Mouse (Mus musculus): ENCODE measurements around the gene Btbd16. TPM values are rescaled to one million over a fixed set of nuclear protein-coding genes. Genes with fewer than 3 reads are reported as not detected.

Gene Btbd16
- polyA plus RNA-seq, 1 experiment from 2014 or later, result 0.15 TPM

DNA sequence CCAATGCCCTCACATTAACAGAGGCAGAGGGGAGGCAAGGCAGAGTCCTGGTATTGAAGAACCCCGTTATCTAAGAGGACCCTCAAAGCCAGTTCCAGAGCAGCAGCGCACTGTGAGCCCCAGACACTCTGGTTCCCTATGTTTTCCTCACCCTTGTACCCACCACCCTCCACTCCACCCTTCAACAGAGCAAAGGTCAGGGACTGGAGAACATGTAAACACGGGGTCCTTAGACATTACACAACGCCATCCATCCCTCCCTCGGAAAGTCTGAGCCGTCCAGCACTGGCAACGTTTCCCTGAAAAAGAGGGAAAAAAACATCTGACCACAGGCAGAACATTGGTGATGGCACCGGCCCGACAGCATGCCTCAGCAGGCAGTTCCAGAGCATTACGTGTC, 25.5 kb downstream of the Btbd16 start:
- H3K4me3 ChIP-seq, result no peak overlapping the region
- H3K27me3 ChIP-seq (replicated peaks), result 0 out of 2 replicates have a peak, but pooled peaks cover 3% of the 10 kb centered on the region
- H3K9ac ChIP-seq, result no peak overlapping the region
- peaks cover 8% of the 10 kb centered on the region for H3K4me1 ChIP-seq (replicated peaks)
- 76% methylated on average over 10 of the region's 10 CpGs for WGBS
- ATAC-seq (ENCODE audit: insufficient number of reproducible peaks, low FRiP score), result no peak
- H3K9me3 ChIP-seq (replicated peaks), result no peaks in the 10 kb centered on the region
- H3K27ac ChIP-seq (ENCODE audit: poor library complexity, severe bottlenecking), result no peak overlapping the region
- no peak overlapping the region for H3K4me2 ChIP-seq
- no peaks in the 10 kb centered on the region for H3K36me3 ChIP-seq

DNA sequence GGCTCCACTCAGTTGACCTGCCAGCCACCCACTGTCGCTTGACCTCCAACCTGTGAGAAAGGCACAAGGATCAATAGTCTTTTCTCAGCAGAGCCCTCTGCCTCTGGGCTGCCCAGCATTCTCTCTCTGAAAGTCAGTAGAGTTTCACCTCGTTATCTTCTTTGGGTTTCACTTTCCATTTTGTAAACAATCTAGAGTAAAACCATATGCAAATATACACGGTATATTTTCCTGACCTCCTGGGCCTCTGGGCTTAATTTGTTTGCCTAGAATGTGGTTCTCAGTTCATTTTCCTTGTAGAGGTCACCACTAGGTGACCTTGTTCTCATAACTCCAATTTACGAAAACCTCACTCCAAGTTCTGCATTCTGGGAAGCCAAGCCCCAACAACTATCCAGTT, 26.8 kb downstream of the Btbd16 start:
- no peak for ATAC-seq (ENCODE audit: insufficient number of reproducible peaks, low FRiP score)
- Histone ChIP-seq H3K27ac (ENCODE audit: poor library complexity, severe bottlenecking) (no peak overlapping the region), H3K36me3 (no peaks in the 10 kb centered on the region), H3K27me3 (replicated peaks) (0 out of 2 replicates have a peak, but pooled peaks cover 2% of the 10 kb centered on the region), H3K4me1 (replicated peaks) (no peaks in the 10 kb centered on the region), H3K9me3 (replicated peaks) (no peaks in the 10 kb centered on the region), H3K4me2 (no peak overlapping the region), H3K9ac (no peak overlapping the region), H3K4me3 (no peak overlapping the region)
- 75% methylated on average over 4 of the region's 4 CpGs for WGBS

DNA sequence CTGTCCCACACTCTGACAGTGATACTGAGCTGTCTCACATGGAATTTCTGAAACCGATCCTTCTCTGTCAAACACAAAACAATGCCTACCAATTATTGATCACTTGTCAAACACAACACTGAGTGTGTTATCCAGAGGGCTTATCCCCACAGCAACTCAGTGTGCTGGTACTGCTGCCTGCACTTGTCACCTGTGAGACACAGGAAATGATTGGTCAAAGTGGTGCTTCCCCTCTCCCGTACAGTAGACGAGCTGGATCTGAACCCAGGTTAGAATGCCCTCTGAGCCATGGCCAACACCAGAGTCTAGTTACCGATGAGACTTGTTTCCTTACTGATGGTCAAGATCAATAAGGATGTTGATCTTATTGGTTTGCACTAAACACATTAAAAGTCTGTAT, 27.9 kb downstream of the Btbd16 start:
- Histone ChIP-seq H3K4me3 (no peak overlapping the region), H3K9ac (no peak overlapping the region), H3K27me3 (replicated peaks) (no peaks in the 10 kb centered on the region), H3K4me2 (no peak overlapping the region), H3K36me3 (no peaks in the 10 kb centered on the region), H3K4me1 (replicated peaks) (no peaks in the 10 kb centered on the region), H3K9me3 (replicated peaks) (no peaks in the 10 kb centered on the region), H3K27ac (ENCODE audit: poor library complexity, severe bottlenecking) (no peak overlapping the region)
- WGBS, result 84% methylated on average over 4 of the region's 4 CpGs
- no peak for ATAC-seq (ENCODE audit: insufficient number of reproducible peaks, low FRiP score)

DNA sequence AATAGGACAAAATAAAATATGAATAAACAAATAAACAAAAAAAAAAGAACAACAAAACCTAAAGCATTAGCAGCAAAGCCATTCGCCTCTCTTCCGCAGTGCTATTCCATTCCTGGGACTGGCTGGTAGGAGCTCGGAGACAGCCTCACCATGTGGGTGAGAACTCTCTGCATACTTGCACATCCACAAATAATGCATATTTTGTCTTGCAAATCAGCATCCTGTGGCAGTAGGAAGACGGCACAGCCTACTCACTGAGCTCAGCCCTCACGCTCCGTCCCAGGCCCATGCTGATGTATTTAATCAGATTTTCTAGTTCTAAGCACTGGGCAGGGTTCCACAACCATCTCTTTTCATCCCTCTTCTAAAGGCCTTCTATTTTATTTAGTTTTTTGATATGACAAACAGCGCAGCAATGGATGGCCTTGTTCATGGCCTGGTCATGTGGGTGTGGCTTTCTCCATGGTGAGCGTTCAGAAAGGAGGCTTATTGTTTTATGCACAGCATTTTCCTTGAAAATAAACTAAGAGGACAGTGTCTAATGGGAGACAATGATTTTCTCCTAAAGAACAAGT, 29.5 kb downstream of the Btbd16 start:
- H3K4me3 ChIP-seq, result no peak overlapping the region
- no peak overlapping the region for H3K4me2 ChIP-seq
- H3K27ac ChIP-seq (ENCODE audit: poor library complexity, severe bottlenecking), result no peak overlapping the region
- no peaks in the 10 kb centered on the region for H3K9me3 ChIP-seq (replicated peaks)
- H3K36me3 ChIP-seq, result no peaks in the 10 kb centered on the region
- peaks cover 10% of the 10 kb centered on the region for H3K4me1 ChIP-seq (replicated peaks)
- WGBS, result 87% methylated on average over 8 of the region's 8 CpGs
- no peaks in the 10 kb centered on the region for H3K27me3 ChIP-seq (replicated peaks)
- no peak for ATAC-seq (ENCODE audit: insufficient number of reproducible peaks, low FRiP score)
- H3K9ac ChIP-seq, result no peak overlapping the region

GRCm38 (mm10) chr7:130804991-130805390, 31.1 kb downstream of the Btbd16 start:
- Histone ChIP-seq H3K9ac (no peak overlapping the region), H3K4me2 (no peak overlapping the region), H3K4me3 (no peak overlapping the region), H3K36me3 (no peaks in the 10 kb centered on the region), H3K27ac (ENCODE audit: poor library complexity, severe bottlenecking) (no peak overlapping the region), H3K9me3 (replicated peaks) (no peaks in the 10 kb centered on the region), H3K4me1 (replicated peaks) (peaks cover 16% of the 10 kb centered on the region), H3K27me3 (replicated peaks) (no peaks in the 10 kb centered on the region)
- ATAC-seq (ENCODE audit: insufficient number of reproducible peaks, low FRiP score), result no peak
- 76% methylated on average over 5 of the region's 5 CpGs for WGBS

DNA sequence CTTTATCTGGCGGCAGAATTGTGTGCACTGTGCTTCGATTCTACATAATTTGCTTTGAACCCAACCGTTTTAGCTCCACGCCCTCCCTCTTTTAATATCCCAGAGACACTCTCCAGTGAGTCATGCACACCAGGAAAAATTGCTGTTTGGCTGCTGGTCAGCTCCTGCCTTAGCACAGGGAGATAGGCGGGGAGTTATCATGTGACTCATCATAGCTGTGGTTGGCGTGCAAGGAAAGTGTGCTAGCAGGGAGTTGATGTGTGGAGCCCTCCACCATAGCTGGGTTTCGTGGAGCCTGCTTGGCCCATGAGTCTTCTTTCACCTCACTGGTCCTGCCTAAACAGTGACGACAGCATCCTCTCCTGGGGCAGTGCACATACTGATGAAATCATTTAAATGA, 33.9 kb downstream of the Btbd16 start:
- Histone ChIP-seq H3K36me3 (no peaks in the 10 kb centered on the region), H3K4me3 (no peak overlapping the region), H3K4me1 (replicated peaks) (peaks cover 16% of the 10 kb centered on the region), H3K27me3 (replicated peaks) (no peaks in the 10 kb centered on the region), H3K9ac (no peak overlapping the region), H3K27ac (ENCODE audit: poor library complexity, severe bottlenecking) (no peak overlapping the region), H3K4me2 (no peak overlapping the region), H3K9me3 (replicated peaks) (no peaks in the 10 kb centered on the region)
- WGBS, result 53% methylated on average over 8 of the region's 8 CpGs
- ATAC-seq (ENCODE audit: insufficient number of reproducible peaks, low FRiP score), result no peak

GRCm38 (mm10) chr7:130808694-130809093, 34.8 kb downstream of the Btbd16 start:
- Histone ChIP-seq H3K36me3 (no peaks in the 10 kb centered on the region), H3K9me3 (replicated peaks) (no peaks in the 10 kb centered on the region), H3K27me3 (replicated peaks) (no peaks in the 10 kb centered on the region), H3K27ac (ENCODE audit: poor library complexity, severe bottlenecking) (no peak overlapping the region), H3K9ac (no peak overlapping the region), H3K4me1 (replicated peaks) (peaks cover 16% of the 10 kb centered on the region), H3K4me2 (no peak overlapping the region), H3K4me3 (no peak overlapping the region)
- ATAC-seq (ENCODE audit: insufficient number of reproducible peaks, low FRiP score), result no peak
- 47% methylated on average over 6 of the region's 6 CpGs for WGBS

GRCm38 (mm10) chr7:130810238-130810637, 36.4 kb downstream of the Btbd16 start:
- Histone ChIP-seq H3K9me3 (replicated peaks) (no peaks in the 10 kb centered on the region), H3K27me3 (replicated peaks) (no peaks in the 10 kb centered on the region), H3K4me1 (replicated peaks) (peaks cover 16% of the 10 kb centered on the region), H3K9ac (no peak overlapping the region), H3K4me2 (no peak overlapping the region), H3K36me3 (no peaks in the 10 kb centered on the region), H3K27ac (ENCODE audit: poor library complexity, severe bottlenecking) (no peak overlapping the region), H3K4me3 (no peak overlapping the region)
- 61% methylated on average over 4 of the region's 4 CpGs for WGBS
- no peak for ATAC-seq (ENCODE audit: insufficient number of reproducible peaks, low FRiP score)

DNA sequence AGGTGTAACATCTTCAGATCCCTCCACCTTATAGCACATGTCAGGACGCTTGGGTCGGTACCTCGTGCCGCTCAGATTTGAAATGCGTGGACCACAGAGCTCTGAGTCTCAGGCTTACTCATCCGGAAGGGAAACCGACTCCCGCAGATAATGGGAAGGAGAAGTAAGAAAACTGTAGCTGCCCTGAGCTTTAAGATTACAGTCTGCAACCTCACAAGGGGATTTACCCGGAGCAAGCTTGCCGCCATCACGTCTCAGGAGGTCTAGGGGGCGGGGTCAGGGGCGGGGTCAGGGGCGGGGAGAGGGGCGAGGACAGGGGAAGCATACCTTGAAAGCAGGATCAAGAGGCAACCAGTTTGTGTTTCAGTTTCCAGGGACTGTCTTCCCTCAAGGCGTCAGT, 38.5 kb downstream of the Btbd16 start:
- Histone ChIP-seq H3K9ac (no peak overlapping the region), H3K27me3 (replicated peaks) (no peaks in the 10 kb centered on the region), H3K9me3 (replicated peaks) (no peaks in the 10 kb centered on the region), H3K27ac (ENCODE audit: poor library complexity, severe bottlenecking) (no peak overlapping the region), H3K36me3 (no peaks in the 10 kb centered on the region), H3K4me1 (replicated peaks) (peaks cover 14% of the 10 kb centered on the region), H3K4me2 (no peak overlapping the region), H3K4me3 (no peak overlapping the region)
- WGBS, result 40% methylated on average over 16 of the region's 16 CpGs
- ATAC-seq (ENCODE audit: insufficient number of reproducible peaks, low FRiP score), result no peak

DNA sequence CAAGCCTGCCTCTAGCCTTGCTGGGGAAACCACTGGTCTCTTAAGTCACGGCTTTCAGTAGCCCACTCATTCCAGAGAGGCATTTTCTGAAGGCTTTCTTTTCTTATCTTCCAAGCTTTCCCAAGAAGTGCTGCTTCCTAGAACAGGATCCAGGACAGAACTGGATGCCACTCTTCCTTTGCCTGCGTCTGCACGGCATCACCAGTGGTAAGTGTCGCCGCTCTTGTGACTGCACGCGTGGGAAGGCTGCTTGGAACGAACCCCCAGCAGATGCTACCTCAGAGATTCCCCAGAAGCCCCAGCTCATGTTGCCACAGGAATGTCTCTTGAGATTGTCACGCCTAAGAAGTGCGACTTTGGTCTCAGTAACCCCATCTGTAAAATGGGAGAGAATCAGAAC, 41.7 kb downstream of the Btbd16 start:
- ATAC-seq (ENCODE audit: insufficient number of reproducible peaks, low FRiP score), result no peak
- no peak overlapping the region for H3K9ac ChIP-seq

GRCm38 (mm10) chr7:130816243-130816642, 42.4 kb downstream of the Btbd16 start:
- Histone ChIP-seq H3K27me3 (replicated peaks) (0 out of 2 replicates have a peak, but pooled peaks cover under 1% of the 10 kb centered on the region), H3K27ac (ENCODE audit: poor library complexity, severe bottlenecking) (no peak overlapping the region), H3K4me1 (replicated peaks) (peaks cover 12% of the 10 kb centered on the region; the same call in 1 of the 2 replicates), H3K9ac (no peak overlapping the region), H3K4me3 (no peak overlapping the region), H3K4me2 (no peak overlapping the region), H3K36me3 (no peaks in the 10 kb centered on the region), H3K9me3 (replicated peaks) (no peaks in the 10 kb centered on the region)
- ATAC-seq (ENCODE audit: insufficient number of reproducible peaks, low FRiP score), result no peak
- 81% methylated on average over 7 of the region's 7 CpGs for WGBS

More for the DNA sequence above, 41.7 kb downstream of the Btbd16 start:
- Histone ChIP-seq H3K4me1 (replicated peaks) (peaks cover 12% of the 10 kb centered on the region), H3K4me3 (no peak overlapping the region), H3K27ac (ENCODE audit: poor library complexity, severe bottlenecking) (no peak overlapping the region), H3K9me3 (replicated peaks) (no peaks in the 10 kb centered on the region), H3K36me3 (no peaks in the 10 kb centered on the region), H3K27me3 (replicated peaks) (no peaks in the 10 kb centered on the region), H3K4me2 (no peak overlapping the region)
- WGBS, result 86% methylated on average over 10 of the region's 10 CpGs

DNA sequence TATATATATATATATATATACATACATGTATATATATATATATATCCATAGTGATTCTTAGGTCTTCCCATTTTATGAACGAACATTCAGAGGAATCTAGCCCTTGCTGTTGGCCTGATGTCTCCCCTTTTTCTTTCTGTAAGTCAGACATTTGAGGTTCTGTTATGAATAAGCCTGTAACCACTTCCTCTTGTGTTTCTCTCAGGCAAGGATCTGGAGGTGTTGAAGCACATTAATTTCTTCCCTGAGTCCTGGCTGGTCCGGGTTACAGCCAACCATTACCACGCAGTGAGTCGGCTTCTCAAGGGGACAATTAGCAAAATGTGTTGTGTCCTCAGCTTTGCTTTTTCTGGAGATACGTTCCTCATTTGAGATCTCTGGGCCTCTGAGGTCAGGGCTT, 44.9 kb downstream of the Btbd16 start:
- Histone ChIP-seq H3K4me3 (no peak overlapping the region), H3K36me3 (no peaks in the 10 kb centered on the region), H3K4me1 (replicated peaks) (peaks cover 13% of the 10 kb centered on the region), H3K27me3 (replicated peaks) (peaks cover 25% of the 10 kb centered on the region), H3K9me3 (replicated peaks) (no peaks in the 10 kb centered on the region), H3K27ac (ENCODE audit: poor library complexity, severe bottlenecking) (no peak overlapping the region), H3K4me2 (no peak overlapping the region), H3K9ac (no peak overlapping the region)
- no peak for ATAC-seq (ENCODE audit: insufficient number of reproducible peaks, low FRiP score)
- 40% methylated on average over 5 of the region's 5 CpGs for WGBS
